In the genomic region with DNA sequence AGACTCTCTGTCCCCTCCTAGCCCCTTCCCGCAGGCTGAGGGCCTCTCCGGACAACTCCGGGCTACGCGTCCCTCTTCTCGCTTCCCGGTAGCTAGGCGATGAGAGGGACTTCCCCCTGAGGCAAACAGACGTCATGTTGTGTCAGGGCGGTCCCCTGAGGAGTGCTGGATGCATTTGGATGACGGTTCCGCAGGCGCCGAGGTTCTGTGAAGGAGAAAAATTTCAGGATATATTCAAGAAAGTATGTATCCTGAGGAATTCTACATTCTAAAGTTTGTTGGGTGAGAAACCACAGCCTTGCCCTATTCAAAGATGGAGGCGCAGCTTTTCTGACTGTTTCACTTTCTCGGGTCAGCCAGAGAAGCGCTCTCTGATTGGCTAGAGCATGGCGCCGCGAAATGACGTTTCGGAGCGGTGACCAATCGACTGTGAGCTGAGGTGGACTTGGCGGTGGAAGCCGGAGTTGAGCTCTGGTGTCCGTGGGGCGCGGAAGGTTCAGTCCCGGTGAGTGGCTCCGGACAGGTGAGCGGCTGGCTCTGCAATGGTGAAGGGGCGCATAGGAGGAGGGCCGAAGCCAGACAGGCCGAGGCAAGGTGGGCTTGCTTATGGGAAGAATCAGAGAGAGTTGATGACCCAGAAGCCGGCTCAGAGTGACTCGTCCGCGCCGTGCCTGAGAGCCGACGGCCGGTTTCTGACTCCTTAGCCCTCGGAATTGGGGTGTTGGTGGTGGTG, we compare ENCODE assay signal across 8 mouse cellular contexts. TPM values are rescaled to one million over a fixed set of nuclear protein-coding genes. Genes with fewer than 3 reads are reported as not detected.
A peak's percentile ranks its signal among the peaks of the same experiment; 100 is the strongest.
DNase-seq lines count a peak whose midpoint lies in the region; ATAC-seq and TF ChIP-seq lines count a peak whose summit lies in the region.

Gene Sec23b (plus strand): TSS at position 410 of the 733 bp plus-strand sequence.

- H3K4me2 ChIP-seq in hindbrain, postnatal 0 days (ENCODE audit: low read depth, low read length): peak within 1 kb of the TSS; percentile 81

- peak; percentile 97 for DNase-seq in ZHBTc4 (ENCODE audit: low read depth, low spot score)
- DNase-seq in gastrocnemius, adult 2 months: peak; percentile 97
- DNase-seq in hindbrain, postnatal 0 days (ENCODE audit: low spot score): peak; percentile 98
- DNase-seq in left cerebral cortex, adult 2 months (ENCODE audit: extremely low spot score in 1 of 2, low spot score in 2 of 2): peak; percentile 96 to 97
- DNase-seq in right cerebral cortex, adult 2 months (ENCODE audit: low spot score in 2 of 2): peak; percentile 99
- DNase-seq in urinary bladder, postnatal 14 days (ENCODE audit: low spot score): peak; percentile 96

- H3K27ac ChIP-seq in gastrocnemius, adult 2 months: peak within 1 kb of the TSS; percentile 95
- H3K27ac ChIP-seq in hindbrain, postnatal 0 days: peak within 1 kb of the TSS; percentile 90
- peak within 1 kb of the TSS; percentile 88 for H3K27ac ChIP-seq in left cerebral cortex, adult 2 months

- no peak; the same call in 1 of the 2 replicates for TF ChIP-seq CTCF in gastrocnemius, adult 2 months (IDR thresholded peaks at IDR 0.05)
- TF ChIP-seq CTCF in hindbrain, postnatal 0 days (IDR thresholded peaks at IDR 0.05; ENCODE audit: low read depth): no peak; the same call in 1 of the 2 replicates
- no peak for TF ChIP-seq CTCF in left cerebral cortex, adult 2 months (IDR thresholded peaks at IDR 0.05)

- peak; percentile 96 for ATAC-seq in common myeloid progenitor, adult 5-6 weeks (replicated peaks; ENCODE audit: low read depth, poor library complexity, severe bottlenecking)
- ATAC-seq in hindbrain, postnatal 0 days: peak; percentile 98
- peak; percentile 92 for ATAC-seq in megakaryocyte, adult 5-6 weeks (ENCODE audit: poor library complexity, severe bottlenecking)

- no peaks in the 10 kb centered on the region for H3K27me3 ChIP-seq in hindbrain, postnatal 0 days (ENCODE audit: insufficient read depth, low read length)

- H3K4me1 ChIP-seq in hindbrain, postnatal 0 days (ENCODE audit: insufficient read depth, low read length): peaks cover 6% of the 10 kb centered on the region

- peak within 1 kb of the TSS; percentile 83 for H3K4me3 ChIP-seq in gastrocnemius, adult 2 months
- H3K4me3 ChIP-seq in hindbrain, postnatal 0 days (ENCODE audit: low read length): peak within 1 kb of the TSS; percentile 83
- peak within 1 kb of the TSS; percentile 69 for H3K4me3 ChIP-seq in left cerebral cortex, adult 2 months

- H3K36me3 ChIP-seq in hindbrain, postnatal 0 days (ENCODE audit: insufficient read depth, low read length): no peaks in the 10 kb centered on the region

- under 1% methylated on average over 44 of the region's 44 CpGs for WGBS in hindbrain, postnatal 0 days

- H3K9ac ChIP-seq in hindbrain, postnatal 0 days (replicated peaks; ENCODE audit: low read length): peak within 1 kb of the TSS; percentile 58

- intact Hi-C loops in gastrocnemius, adult 2 months (cut with DNase I): loop anchor here (1.0 to 2.0 kb wide), 3 partner anchors 28 to 187 kb away; partner anchors contain the start of genes Kat14, Pet117 and Smim26
- intact Hi-C loops in left cerebral cortex, adult 2 months (cut with DNase I): loop anchor here (1.0 to 5.0 kb wide), 3 partner anchors 29 to 284 kb away; partner anchors contain the start of genes Dzank1, Mgme1, Polr3f and Smim26

- no peaks in the 10 kb centered on the region for H3K9me3 ChIP-seq in hindbrain, postnatal 0 days (ENCODE audit: low read length)

RNA-seq across cellular contexts. Expression of gene Sec23b, which starts in this region (rescaled TPM):
- 72.4 and 83.9 TPM in 2 replicates for total RNA-seq in common myeloid progenitor, adult 5-6 weeks (2017)
- 10 to 100 TPM; 11.4 to 12.5 TPM for total RNA-seq in gastrocnemius, adult 2 months (2021)
- 73.3 and 85.9 TPM in 2 replicates for total RNA-seq in hindbrain, postnatal 0 days (2014; rRNA removed)
- 61.5 and 64.9 TPM in 2 replicates for polyA plus RNA-seq in hindbrain, postnatal 0 days (2015; fragmentation: Nextera tagmentation; extraction: Ambion mirVana)
- 10 to 100 TPM; 42.6 to 45.8 TPM for total RNA-seq in left cerebral cortex, adult 2 months (2021)
- total RNA-seq in megakaryocyte, adult 5-6 weeks (2015): 26.6 and 36.8 TPM in 2 replicates
- 79.4 and 84.4 TPM in 2 replicates for total RNA-seq in megakaryocyte, adult 5-6 weeks (2017)

Comparison
In these comparisons a context has a peak if more than half of its experiments do, and no peak if none do; other contexts are left out.
1. Peak in every context shown above with its lines: DNase-seq, ATAC-seq, H3K4me3 ChIP-seq and H3K27ac ChIP-seq.